ENCODE assay signal across 14 mouse cellular contexts in genomic region chr3:156895322-156895721, GRCm38 (mm10).
DNase-seq lines count a peak whose midpoint lies in the region; ATAC-seq lines count a peak whose summit lies in the region.
"Had no signal": no experiment of that assay in that cellular context is flagged by ENCODE, and none has a peak within 500 bp of the region (broad histone marks: within the 10 kb centered on the region; RNA-seq: fewer than 3 reads in every experiment).

No protein-coding gene starts in this region.

- H3K4me2 ChIP-seq in forebrain, embryonic 12.5 days, result no peak overlapping the region
- no peak overlapping the region for H3K4me2 ChIP-seq in hindbrain, embryonic 16.5 days (ENCODE audit: low read length)
- no peak overlapping the region for H3K4me2 ChIP-seq in liver, embryonic 12.5 days
- H3K4me2 ChIP-seq: heart, embryonic 15.5 days; kidney, embryonic 15.5 days; liver, embryonic 11.5 days had no signal

- no peaks in the 10 kb centered on the region for H3K27me3 ChIP-seq in forebrain, embryonic 12.5 days
- H3K27me3 ChIP-seq in hindbrain, embryonic 16.5 days (replicated peaks; ENCODE audit: control insufficient read depth, insufficient read depth, low read length), result no peaks in the 10 kb centered on the region
- no peaks in the 10 kb centered on the region for H3K27me3 ChIP-seq in liver, embryonic 12.5 days (replicated peaks)
- H3K27me3 ChIP-seq: CH12.LX; heart, embryonic 15.5 days; kidney, embryonic 15.5 days had no signal

- H3K9me3 ChIP-seq in forebrain, embryonic 12.5 days, result no peaks in the 10 kb centered on the region
- H3K9me3 ChIP-seq in hindbrain, embryonic 16.5 days (ENCODE audit: control insufficient read depth, low read length), result no peaks in the 10 kb centered on the region
- no peaks in the 10 kb centered on the region for H3K9me3 ChIP-seq in liver, embryonic 12.5 days (replicated peaks)
- H3K9me3 ChIP-seq: heart, embryonic 15.5 days; kidney, embryonic 15.5 days had no signal

- no peak for DNase-seq in cerebellum, postnatal 4 days (ENCODE audit: low spot score in 2 of 2)
- DNase-seq in cerebellum, adult 11-12 months, result peak; percentile 82
- DNase-seq in thymus, postnatal 4 days, result no peak
- DNase-seq: gastrocnemius, postnatal 14 days had no signal

- H3K4me1 ChIP-seq in forebrain, embryonic 12.5 days, result peaks cover 7% of the 10 kb centered on the region; the same call in 1 of the 2 replicates
- no peaks in the 10 kb centered on the region for H3K4me1 ChIP-seq in hindbrain, embryonic 16.5 days (ENCODE audit: control insufficient read depth, insufficient read depth, low read depth, low read length)
- no peaks in the 10 kb centered on the region for H3K4me1 ChIP-seq in liver, embryonic 12.5 days
- H3K4me1 ChIP-seq: kidney, embryonic 15.5 days had no signal

- peak; percentile 97 for ATAC-seq in cerebellum, adult (ENCODE audit: insufficient number of reproducible peaks, low FRiP score, low TSS enrichment)
- ATAC-seq in forebrain, embryonic 12.5 days (ENCODE audit: low FRiP score), result peak; percentile 47; the same call in 1 of the 2 replicates
- ATAC-seq in hindbrain, embryonic 16.5 days, result peak; percentile 70
- ATAC-seq in monocyte, adult 5-6 weeks (replicated peaks; ENCODE audit: insufficient number of reproducible peaks, low FRiP score, low TSS enrichment, poor library complexity, severe bottlenecking), result no peak
- ATAC-seq in liver, embryonic 12.5 days, result no peak
- ATAC-seq: lung, postnatal 0 days had no signal

- WGBS in forebrain, embryonic 12.5 days, result 42% methylated on average over 4 of the region's 4 CpGs
- 45% methylated on average over 4 of the region's 4 CpGs for WGBS in hindbrain, embryonic 16.5 days
- 55% methylated on average over 4 of the region's 4 CpGs for WGBS in liver, embryonic 12.5 days (ENCODE audit: insufficient replicate concordance)

- peak overlapping the region; percentile 20; the same call in 1 of the 2 replicates for H3K27ac ChIP-seq in forebrain, embryonic 12.5 days
- no peak overlapping the region for H3K27ac ChIP-seq in hindbrain, embryonic 16.5 days (ENCODE audit: low read depth, low read length)
- H3K27ac ChIP-seq in liver, embryonic 12.5 days, result no peak overlapping the region
- H3K27ac ChIP-seq: heart, embryonic 15.5 days; kidney, embryonic 15.5 days had no signal

- H3K4me3 ChIP-seq in forebrain, embryonic 12.5 days (replicated peaks), result no peak overlapping the region
- no peak overlapping the region for H3K4me3 ChIP-seq in hindbrain, embryonic 16.5 days (ENCODE audit: low read length)
- no peak overlapping the region for H3K4me3 ChIP-seq in liver, embryonic 12.5 days
- H3K4me3 ChIP-seq: heart, embryonic 15.5 days; kidney, embryonic 15.5 days had no signal

- H3K36me3 ChIP-seq in forebrain, embryonic 12.5 days (replicated peaks), result no peaks in the 10 kb centered on the region
- no peaks in the 10 kb centered on the region for H3K36me3 ChIP-seq in hindbrain, embryonic 16.5 days (ENCODE audit: control insufficient read depth, insufficient read depth, low read length)
- no peaks in the 10 kb centered on the region for H3K36me3 ChIP-seq in liver, embryonic 12.5 days
- H3K36me3 ChIP-seq: heart, embryonic 15.5 days; kidney, embryonic 15.5 days had no signal

- H3K9ac ChIP-seq in forebrain, embryonic 12.5 days, result no peak overlapping the region
- no peak overlapping the region for H3K9ac ChIP-seq in hindbrain, embryonic 16.5 days (ENCODE audit: low read depth, low read length)
- no peak overlapping the region for H3K9ac ChIP-seq in liver, embryonic 12.5 days
- H3K9ac ChIP-seq: heart, embryonic 15.5 days; kidney, embryonic 15.5 days had no signal

Comparison
In these comparisons a context has a peak if more than half of its experiments do, and no peak if none do; other contexts are left out.
1. ATAC-seq: peak in cerebellum, adult (single experiment), forebrain, embryonic 12.5 days (single experiment) and hindbrain, embryonic 16.5 days (single experiment); none in monocyte, adult 5-6 weeks (single experiment) and liver, embryonic 12.5 days (single experiment).